Comparison of ENCODE assay signal across 9 mouse cellular contexts in genomic region chr12:73241960-73242359, GRCm38 (mm10). TPM values are rescaled to one million over a fixed set of nuclear protein-coding genes. Genes with fewer than 3 reads are reported as not detected.
DNase-seq lines count a peak whose midpoint lies in the region; ATAC-seq and TF ChIP-seq lines count a peak whose summit lies in the region.
"Had no signal": no experiment of that assay in that cellular context is flagged by ENCODE, and none has a peak within 500 bp of the region (broad histone marks: within the 10 kb centered on the region; RNA-seq: fewer than 3 reads in every experiment).

No protein-coding gene starts in this region.

- no peak overlapping the region for H3K4me3 ChIP-seq in limb, embryonic 11.5 days (ENCODE audit: low read depth, low read length)
- H3K4me3 ChIP-seq in limb, embryonic 10.5 days: no peak overlapping the region
- H3K4me3 ChIP-seq in gastrocnemius, adult 2 months: 0 out of 2 replicates have a peak overlapping the region, but pooled peaks have one; percentile 23
- H3K4me3 ChIP-seq in neural tube, embryonic 11.5 days (ENCODE audit: low read depth, low read length): no peak overlapping the region
- H3K4me3 ChIP-seq: embryonic facial prominence, embryonic 13.5 days had no signal

- H3K27me3 ChIP-seq in limb, embryonic 11.5 days (ENCODE audit: control insufficient read depth, insufficient read depth, low read length): no peaks in the 10 kb centered on the region
- no peaks in the 10 kb centered on the region for H3K27me3 ChIP-seq in limb, embryonic 10.5 days (ENCODE audit: low read depth, poor library complexity, severe bottlenecking)
- no peaks in the 10 kb centered on the region for H3K27me3 ChIP-seq in neural tube, embryonic 11.5 days (ENCODE audit: control insufficient read depth, insufficient read depth, low read length)
- H3K27me3 ChIP-seq: embryonic facial prominence, embryonic 13.5 days had no signal

- H3K9ac ChIP-seq in limb, embryonic 11.5 days (ENCODE audit: low read length): no peak overlapping the region
- no peak overlapping the region for H3K9ac ChIP-seq in neural tube, embryonic 11.5 days (ENCODE audit: low read length)
- H3K9ac ChIP-seq: embryonic facial prominence, embryonic 13.5 days had no signal

- no peaks in the 10 kb centered on the region for H3K4me1 ChIP-seq in limb, embryonic 11.5 days (ENCODE audit: control insufficient read depth, insufficient read depth, low read length)
- peaks cover 19% of the 10 kb centered on the region for H3K4me1 ChIP-seq in limb, embryonic 10.5 days
- H3K4me1 ChIP-seq in neural tube, embryonic 11.5 days (ENCODE audit: control insufficient read depth, insufficient read depth, low read length): no peaks in the 10 kb centered on the region

- intact Hi-C loops in gastrocnemius, adult 2 months (cut with DNase I): loop anchor here (5.0 kb wide), 1 partner anchor 35 kb away; no protein-coding TSS in a partner anchor

- no peak overlapping the region; the same call in 1 of the 2 replicates for H3K27ac ChIP-seq in limb, embryonic 11.5 days (replicated peaks; ENCODE audit: low read depth, low read length)
- no peak overlapping the region for H3K27ac ChIP-seq in limb, embryonic 10.5 days
- H3K27ac ChIP-seq in gastrocnemius, adult 2 months: peak overlapping the region; percentile 66
- H3K27ac ChIP-seq in neural tube, embryonic 11.5 days (ENCODE audit: low read depth, low read length): peak overlapping the region; percentile 24; the same call in 1 of the 2 replicates
- H3K27ac ChIP-seq: embryonic facial prominence, embryonic 13.5 days had no signal

- H3K4me2 ChIP-seq in limb, embryonic 11.5 days (ENCODE audit: low read depth, severe bottlenecking): no peak overlapping the region
- H3K4me2 ChIP-seq in neural tube, embryonic 11.5 days (ENCODE audit: low read depth): no peak overlapping the region
- H3K4me2 ChIP-seq: embryonic facial prominence, embryonic 13.5 days had no signal

- no peaks in the 10 kb centered on the region for H3K9me3 ChIP-seq in limb, embryonic 11.5 days (ENCODE audit: control insufficient read depth, low read length)
- no peaks in the 10 kb centered on the region for H3K9me3 ChIP-seq in limb, embryonic 10.5 days (replicated peaks)
- no peaks in the 10 kb centered on the region for H3K9me3 ChIP-seq in neural tube, embryonic 11.5 days (ENCODE audit: control insufficient read depth, low read length)
- H3K9me3 ChIP-seq: embryonic facial prominence, embryonic 13.5 days had no signal

- no peak for TF ChIP-seq CTCF in gastrocnemius, adult 2 months (IDR thresholded peaks at IDR 0.05)

- no peaks in the 10 kb centered on the region for H3K36me3 ChIP-seq in limb, embryonic 11.5 days (ENCODE audit: control insufficient read depth, insufficient read depth, low read length)
- H3K36me3 ChIP-seq in limb, embryonic 10.5 days: no peaks in the 10 kb centered on the region
- no peaks in the 10 kb centered on the region for H3K36me3 ChIP-seq in neural tube, embryonic 11.5 days (ENCODE audit: control insufficient read depth, insufficient read depth, low read length)
- H3K36me3 ChIP-seq: embryonic facial prominence, embryonic 13.5 days had no signal

- 65% methylated on average over 10 of the region's 10 CpGs for WGBS in limb, embryonic 11.5 days
- WGBS in limb, embryonic 10.5 days: 79% methylated on average over 10 of the region's 10 CpGs
- 39% methylated on average over 10 of the region's 10 CpGs for WGBS in neural tube, embryonic 11.5 days

- peak; percentile 33 for DNase-seq in limb, embryonic 11.5 days (ENCODE audit: low spot score)
- no peak for DNase-seq in limb, embryonic 10.5 days (ENCODE audit: low spot score)
- peak; percentile 73 for DNase-seq in gastrocnemius, adult 2 months
- DNase-seq in left cerebral cortex, adult 9 months (ENCODE audit: low spot score in 2 of 2): peak; percentile 39 to 61
- DNase-seq in neural tube, embryonic 11.5 days (ENCODE audit: low spot score): peak; percentile 64
- no peak for DNase-seq in spleen, postnatal 14 days (ENCODE audit: low spot score in 2 of 2)
- no peak for DNase-seq in ovary, postnatal 10 days (ENCODE audit: low spot score)

- ATAC-seq in limb, embryonic 11.5 days (ENCODE audit: insufficient number of reproducible peaks, low FRiP score, low TSS enrichment, low read depth): no peak
- peak; percentile 72 for ATAC-seq in neural tube, embryonic 11.5 days (ENCODE audit: insufficient read depth, low FRiP score, low TSS enrichment)
- ATAC-seq in granulocyte monocyte progenitor cell, adult 5-6 weeks (replicated peaks; ENCODE audit: poor library complexity, severe bottlenecking): no peak

RNA-seq across cellular contexts. Expression of gene Trmt5, which starts 44.5 kb away (rescaled TPM):
- polyA plus RNA-seq in limb, embryonic 11.5 days (2014; fragmentation: Nextera tagmentation; extraction: Ambion mirVana): 25.0 and 25.3 TPM in 2 replicates
- polyA plus RNA-seq in limb, embryonic 10.5 days (2016; fragmentation: Nextera tagmentation; extraction: Ambion mirVana): 23.3 and 24.5 TPM in 2 replicates
- 1 to 10 TPM; 8.5 to 8.6 TPM for total RNA-seq in gastrocnemius, adult 2 months (2021)
- 19.0 and 21.1 TPM in 2 replicates for polyA plus RNA-seq in neural tube, embryonic 11.5 days (2014; fragmentation: Nextera tagmentation; extraction: Ambion mirVana)
- total RNA-seq in granulocyte monocyte progenitor cell, adult 5-6 weeks (2014; fragmentation: Nextera tagmentation): 28.0 and 29.2 TPM in 2 replicates
- total RNA-seq in granulocyte monocyte progenitor cell, adult 5-6 weeks (2017): 29.9 and 33.0 TPM in 2 replicates

RNA-seq across cellular contexts. Expression of gene Slc38a6, which starts 44.6 kb away (rescaled TPM):
- 13.5 and 14.1 TPM in 2 replicates for polyA plus RNA-seq in limb, embryonic 11.5 days (2014; fragmentation: Nextera tagmentation; extraction: Ambion mirVana)
- polyA plus RNA-seq in limb, embryonic 10.5 days (2016; fragmentation: Nextera tagmentation; extraction: Ambion mirVana): 8.6 and 10.8 TPM in 2 replicates
- total RNA-seq in gastrocnemius, adult 2 months (2021): 1 to 10 TPM; 1.7 to 3.6 TPM
- 8.3 and 11.6 TPM in 2 replicates for polyA plus RNA-seq in neural tube, embryonic 11.5 days (2014; fragmentation: Nextera tagmentation; extraction: Ambion mirVana)
- 10.8 and 14.5 TPM in 2 replicates for total RNA-seq in granulocyte monocyte progenitor cell, adult 5-6 weeks (2014; fragmentation: Nextera tagmentation)
- 2.8 and 3.1 TPM in 2 replicates for total RNA-seq in granulocyte monocyte progenitor cell, adult 5-6 weeks (2017)

Comparison
In these comparisons a context has a peak if more than half of its experiments do, and no peak if none do; other contexts are left out.
1. DNase-seq: peak in limb, embryonic 11.5 days (single experiment), gastrocnemius, adult 2 months (single experiment), left cerebral cortex, adult 9 months (2 of 2) and neural tube, embryonic 11.5 days (single experiment); none in limb, embryonic 10.5 days (single experiment), spleen, postnatal 14 days (0 of 2) and ovary, postnatal 10 days (single experiment).
2. H3K27ac ChIP-seq: peak in gastrocnemius, adult 2 months (single experiment) and neural tube, embryonic 11.5 days (single experiment); none in limb, embryonic 11.5 days (single experiment) and limb, embryonic 10.5 days (single experiment).